Mouse (Mus musculus) megakaryocyte, embryonic 14.5 days (primary cell): ENCODE measurements around the gene Zic2.

Experiments used
- FLI1 ChIP-seq: IDR thresholded peaks from 2 replicates; pipeline ENCODE4 v1.6.1; 2012; ENCODE audit warnings: low read length, inconsistent platforms, mixed read lengths
- GATA1 ChIP-seq: IDR thresholded peaks from 3 replicates; pipeline ENCODE4 v1.6.1; 2012; ENCODE audit warnings: mixed read lengths, low read length, inconsistent platforms, borderline replicate concordance

DNA sequence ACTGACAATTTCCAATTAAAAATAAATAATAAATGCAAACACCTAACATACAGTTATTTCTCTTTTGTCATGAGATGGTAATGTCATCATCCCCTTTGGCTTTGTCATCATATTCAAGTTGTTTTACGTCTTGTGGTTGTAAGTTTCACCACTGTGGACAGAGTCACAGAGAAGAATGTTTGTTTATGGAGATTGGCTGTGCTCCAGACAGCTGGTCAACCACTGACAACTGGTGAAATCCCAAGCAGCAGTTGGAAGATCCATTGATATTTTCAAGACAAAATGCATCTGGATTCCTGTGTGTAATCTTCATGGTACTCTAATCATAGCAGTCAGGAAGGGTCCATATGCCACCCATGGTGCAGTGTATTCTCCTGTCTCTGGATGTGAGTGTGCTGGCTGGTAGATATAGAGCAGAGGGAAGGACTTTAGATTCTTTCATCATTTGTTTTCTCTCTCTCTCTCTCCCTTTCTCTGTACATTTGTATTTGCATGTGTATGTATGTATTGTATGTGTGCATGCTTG is 38.3 kb downstream of the Zic2 start:
- no peak for TF ChIP-seq FLI1
- TF ChIP-seq GATA1 = no peak
